Mouse (Mus musculus) midbrain, embryonic 16.5 days (tissue): ENCODE results near the gene Ttc41. TPM values are rescaled to one million over a fixed set of nuclear protein-coding genes. Genes with fewer than 3 reads are reported as not detected.

Experiments
- ATAC-seq: fragments of 200-750 bp; cut with Nextera tagmentation; 2 replicates; pipeline ENCODE4 v1.8.0; 2017; ENCODE audit warnings: moderate TSS enrichment
- H3K27ac ChIP-seq: fragments of 300-500 bp; sonication (generic); 2 replicates; pipeline ENCODE4 v1.5.1; 2014; ENCODE audit warnings: mild to moderate bottlenecking, low read length, mixed read lengths
- H3K27me3 ChIP-seq: fragments of 300-500 bp; sonication (generic); 2 replicates; pipeline ENCODE4 v1.6.1; 2014; ENCODE audit warnings: low read depth, low read length, mixed read lengths; ENCODE audit not compliant: control insufficient read depth, insufficient read depth
- H3K36me3 ChIP-seq: fragments of 300-500 bp; sonication (generic); 2 replicates; pipeline ENCODE4 v1.6.1; 2014; ENCODE audit warnings: mild to moderate bottlenecking, low read length, moderate library complexity, mixed read lengths; ENCODE audit not compliant: control insufficient read depth, insufficient read depth
- H3K4me1 ChIP-seq: fragments of 300-500 bp; sonication (generic); 2 replicates; pipeline ENCODE4 v1.6.1; 2014; ENCODE audit warnings: mild to moderate bottlenecking, low read length, mixed read lengths; ENCODE audit not compliant: control insufficient read depth, insufficient read depth
- H3K4me2 ChIP-seq: fragments of 300-500 bp; sonication (generic); 2 replicates; pipeline ENCODE4 v1.6.1; 2014; ENCODE audit warnings: mild to moderate bottlenecking, low read length, mixed read lengths
- H3K4me3 ChIP-seq: fragments of 300-500 bp; sonication (generic); 2 replicates; pipeline ENCODE4 v1.5.1; 2014; ENCODE audit warnings: low read depth, mild to moderate bottlenecking, low read length, moderate library complexity, mixed read lengths
- H3K9ac ChIP-seq: fragments of 300-500 bp; sonication (generic); 2 replicates; pipeline ENCODE4 v1.6.1; 2014; ENCODE audit warnings: low read depth, low read length, mixed read lengths
- H3K9me3 ChIP-seq: fragments of 300-500 bp; sonication (generic); replicated peaks from 2 replicates; pipeline ENCODE4 v1.6.1; 2014; ENCODE audit warnings: mild to moderate bottlenecking, low read length, mixed read lengths; ENCODE audit not compliant: control insufficient read depth, poor library complexity, severe bottlenecking
- WGBS: fragments of 180-500 bp; shearing (Covaris S2); extraction: QIAGEN DNeasy Blood & Tissue Kit; methylation state at CpG from one replicate; pipeline ENCODE4 v1.1.7; 2014; 5-methylcytosine and 5-hydroxymethylcytosine counted together
- microRNA-seq: library from miRNA; unstranded; fragments of <30 nt; microRNA quantifications from one replicate; pipeline ENCODE4, GENCODE M21; 2017
- polyA plus RNA-seq: library from polyadenylated mRNA; unstranded; fragments of >200 nt; fragmentation: Nextera tagmentation; extraction: Ambion mirVana; gene quantifications from 2 replicates; pipeline ENCODE4 v1.2.1, GENCODE M21; 2015

The Ttc41 gene
- polyA plus RNA-seq, 1 experiment from 2014 or later, result 2.8 TPM

GRCm38 (mm10) chr10:86821014-86821413 lies 115.4 kb downstream of the Ttc41 start:
- H3K4me2 ChIP-seq, result no peak overlapping the region
- 95% methylated on average over 7 of the region's 7 CpGs for WGBS
- H3K27ac ChIP-seq, result no peak overlapping the region
- no peak overlapping the region for H3K4me3 ChIP-seq
- H3K9ac ChIP-seq, result no peak overlapping the region
- H3K36me3 ChIP-seq, result peaks cover 14% of the 10 kb centered on the region
- H3K4me1 ChIP-seq, result peaks cover 4% of the 10 kb centered on the region; the same call in 1 of the 2 replicates
- no peaks in the 10 kb centered on the region for H3K27me3 ChIP-seq
- no peaks in the 10 kb centered on the region for H3K9me3 ChIP-seq
- no peak for ATAC-seq

GRCm38 (mm10) chr10:86824093-86824492 lies 118.5 kb downstream of the Ttc41 start:
- ATAC-seq, result no peak
- H3K4me3 ChIP-seq, result no peak overlapping the region
- H3K4me2 ChIP-seq, result no peak overlapping the region
- H3K9me3 ChIP-seq, result no peaks in the 10 kb centered on the region
- no peak overlapping the region for H3K27ac ChIP-seq
- peaks cover 4% of the 10 kb centered on the region; the same call in 1 of the 2 replicates for H3K4me1 ChIP-seq
- WGBS, result 84% methylated on average over 6 of the region's 6 CpGs
- H3K27me3 ChIP-seq, result no peaks in the 10 kb centered on the region
- no peak overlapping the region for H3K9ac ChIP-seq
- H3K36me3 ChIP-seq, result peaks cover 23% of the 10 kb centered on the region

- H3K36me3 ChIP-seq, result peaks cover 24% of the 10 kb centered on the region
- H3K27ac ChIP-seq, result no peak overlapping the region
- H3K4me2 ChIP-seq, result no peak overlapping the region
- ATAC-seq, result no peak
- H3K27me3 ChIP-seq, result no peaks in the 10 kb centered on the region
- no peaks in the 10 kb centered on the region for H3K9me3 ChIP-seq
- peaks cover 1% of the 10 kb centered on the region; the same call in 1 of the 2 replicates for H3K4me1 ChIP-seq
- WGBS, result 83% methylated on average over 14 of the region's 14 CpGs
- no peak overlapping the region for H3K9ac ChIP-seq
- H3K4me3 ChIP-seq, result no peak overlapping the region
Observed at GRCm38 (mm10) chr10:86824871-86825270, 119.3 kb downstream of the Ttc41 start.

- H3K36me3 ChIP-seq, result peaks cover 24% of the 10 kb centered on the region
- no peaks in the 10 kb centered on the region for H3K4me1 ChIP-seq
- no peaks in the 10 kb centered on the region for H3K27me3 ChIP-seq
- H3K27ac ChIP-seq, result no peak overlapping the region
- H3K4me2 ChIP-seq, result no peak overlapping the region
- no peaks in the 10 kb centered on the region for H3K9me3 ChIP-seq
- WGBS, result 95% methylated on average over 10 of the region's 10 CpGs
- no peak for ATAC-seq
- H3K4me3 ChIP-seq, result no peak overlapping the region
- H3K9ac ChIP-seq, result no peak overlapping the region
Observed at GRCm38 (mm10) chr10:86825871-86826522, 120.4 kb downstream of the Ttc41 start.

Small RNA genes within 50 kb of the gene (microRNA-seq; reads per million reads assigned to microRNA genes)
- gene Gm25745, result 1.0 reads per million

Other genes starting within 250 kb of the Ttc41 start
- 33.2 and 34.0 TPM in 2 replicates for gene Syn3, start 206.9 kb upstream of the Ttc41 start, polyA plus RNA-seq
- gene Hsp90b1, start 302 bp upstream of the Ttc41 start, polyA plus RNA-seq, result 286 and 330 TPM in 2 replicates
- not detected in 2 replicates for gene Gm49358, start 58.2 kb downstream of the Ttc41 start, polyA plus RNA-seq
- 15.2 and 15.9 TPM in 2 replicates for gene Nt5dc3, start 73.2 kb downstream of the Ttc41 start, polyA plus RNA-seq